Mouse (Mus musculus): ENCODE measurements around the gene A3galt2.
A peak's percentile ranks its signal among the peaks of the same experiment; 100 is the strongest.

A3galt2 gene

GRCm38 (mm10) chr4:128759214-128759613 is 4.0 kb downstream of the A3galt2 start:
- DNase-seq: no peak

GRCm38 (mm10) chr4:128760029-128760428 is 4.9 kb downstream of the A3galt2 start:
- DNase-seq: no peak

GRCm38 (mm10) chr4:128766929-128767328 is 11.8 kb downstream of the A3galt2 start:
- no peak for DNase-seq

GRCm38 (mm10) chr4:128768120-128768519 is 13.0 kb downstream of the A3galt2 start:
- DNase-seq: no peak

- DNase-seq: no peak
Measured at GRCm38 (mm10) chr4:128769569-128770355, 14.6 kb downstream of the A3galt2 start.

- no peak for DNase-seq
Measured at GRCm38 (mm10) chr4:128770698-128771097, 15.5 kb downstream of the A3galt2 start.

GRCm38 (mm10) chr4:128773820-128774219 is 18.7 kb downstream of the A3galt2 start:
- DNase-seq: no peak

GRCm38 (mm10) chr4:128774467-128774866 is 19.3 kb downstream of the A3galt2 start:
- peak; percentile 51 for DNase-seq

GRCm38 (mm10) chr4:128776568-128777289 is 21.6 kb downstream of the A3galt2 start:
- DNase-seq: peak; percentile 80

GRCm38 (mm10) chr4:128777593-128777992 is 22.4 kb downstream of the A3galt2 start:
- no peak for DNase-seq

GRCm38 (mm10) chr4:128782037-128782436 is 26.9 kb downstream of the A3galt2 start:
- DNase-seq: no peak

- no peak for DNase-seq
Measured at GRCm38 (mm10) chr4:128782645-128783044, 27.5 kb downstream of the A3galt2 start.

GRCm38 (mm10) chr4:128784950-128785631 is 29.9 kb downstream of the A3galt2 start:
- DNase-seq: no peak

- no peak for DNase-seq
Measured at GRCm38 (mm10) chr4:128785921-128786654, 30.9 kb downstream of the A3galt2 start.

- no peak for DNase-seq
Measured at GRCm38 (mm10) chr4:128787023-128787939, 32.1 kb downstream of the A3galt2 start.

GRCm38 (mm10) chr4:128788108-128788507 is 32.9 kb downstream of the A3galt2 start:
- DNase-seq: no peak

GRCm38 (mm10) chr4:128789646-128790045 is 34.5 kb downstream of the A3galt2 start:
- DNase-seq: no peak

- DNase-seq: no peak
Measured at GRCm38 (mm10) chr4:128793710-128794109, 38.5 kb downstream of the A3galt2 start.

GRCm38 (mm10) chr4:128794198-128794597 is 39.0 kb downstream of the A3galt2 start:
- DNase-seq: no peak

- no peak for DNase-seq
Measured at GRCm38 (mm10) chr4:128795596-128795995, 40.4 kb downstream of the A3galt2 start.

GRCm38 (mm10) chr4:128796788-128797187 is 41.6 kb downstream of the A3galt2 start:
- no peak for DNase-seq
